Mouse (Mus musculus) MEL (cell line): Measurements from ENCODE around the gene Arf6. TPM values are rescaled to one million over a fixed set of nuclear protein-coding genes. Genes with fewer than 3 reads are reported as not detected.

Experiments
- DNase-seq: peaks from one replicate; pipeline ENCODE4 v3.0.0; 2011; ENCODE audit warnings: low read depth, low spot score
- H3K27ac ChIP-seq: 2 replicates; pipeline ENCODE4 v1.5.1; 2012; ENCODE audit warnings: low read depth, mild to moderate bottlenecking, control low read depth, low read length, moderate library complexity; ENCODE audit not compliant: control insufficient read depth
- H3K27me3 ChIP-seq, 2 experiments: fragments of 150-350 bp in 1 of 2; sonication (generic) in 1 of 2; 2 replicates each; pipeline ENCODE4 v1.6.1; 2012; ENCODE audit warnings: low read length in 2 of 2, mild to moderate bottlenecking in 2 of 2, improper control_type of control experiment in 1 of 2, moderate library complexity in 1 of 2; ENCODE audit not compliant: insufficient read depth in 2 of 2, control insufficient read depth in 1 of 2
- H3K36me3 ChIP-seq, 2 experiments: 2 replicates each; pipeline ENCODE4 v1.6.1; 2012 to 2014; ENCODE audit warnings: low read length in 2 of 2, improper control_type of control experiment in 1 of 2, inconsistent platforms in 1 of 2, mild to moderate bottlenecking in 1 of 2; ENCODE audit not compliant: insufficient read depth in 2 of 2, control insufficient read depth in 1 of 2
- H3K4me1 ChIP-seq, 2 experiments: fragments of 150-350 bp in 1 of 2; sonication (generic) in 1 of 2; 2 replicates each; pipeline ENCODE4 v1.6.1; 2012; ENCODE audit warnings: low read length in 2 of 2, improper control_type of control experiment in 1 of 2, mild to moderate bottlenecking in 1 of 2; ENCODE audit not compliant: insufficient read depth in 2 of 2, control insufficient read depth in 1 of 2
- H3K4me3 ChIP-seq, 2 experiments: fragments of 150-350 bp in 1 of 2; sonication (generic) in 1 of 2; 2 replicates each; pipeline ENCODE4 v1.5.1; 2012; ENCODE audit warnings: low read depth in 2 of 2, low read length in 2 of 2, mild to moderate bottlenecking in 2 of 2, moderate library complexity in 2 of 2, control low read depth in 1 of 2, improper control_type of control experiment in 1 of 2; ENCODE audit not compliant: control insufficient read depth in 1 of 2, insufficient read depth in 1 of 2
- H3K79me2 ChIP-seq: 2 replicates; pipeline ENCODE4 v1.6.1; 2012; ENCODE audit warnings: mild to moderate bottlenecking, low read length, moderate library complexity; ENCODE audit not compliant: control insufficient read depth, poor library complexity, insufficient read depth
- H3K9ac ChIP-seq: 2 replicates; pipeline ENCODE4 v1.6.1; 2012; ENCODE audit warnings: low read depth, mild to moderate bottlenecking, control low read depth, low read length, moderate library complexity; ENCODE audit not compliant: control insufficient read depth, poor library complexity, severe bottlenecking
- H3K9me3 ChIP-seq: fragments of 150-350 bp; sonication (generic); replicated peaks from 2 replicates; pipeline ENCODE4 v1.6.1; 2012; ENCODE audit warnings: mild to moderate bottlenecking, low read length, improper control_type of control experiment, moderate library complexity; ENCODE audit not compliant: insufficient read depth
- BHLHE40 ChIP-seq: IDR thresholded peaks from 2 replicates; pipeline ENCODE4 v1.6.1; 2012; ENCODE audit warnings: low read depth, mild to moderate bottlenecking, inconsistent platforms, low read length, improper control_type of control experiment, borderline replicate concordance
- CHD1 ChIP-seq: IDR thresholded peaks from 2 replicates; pipeline ENCODE4 v1.6.1; 2012; ENCODE audit warnings: low read depth, mild to moderate bottlenecking, inconsistent platforms, low read length, improper control_type of control experiment
- CHD2 ChIP-seq: IDR thresholded peaks from 2 replicates; pipeline ENCODE4 v1.6.1; 2011; ENCODE audit warnings: low read length, improper control_type of control experiment
- CTCF ChIP-seq, 3 experiments: IDR thresholded peaks in 2 of 3; conservative IDR thresholded peaks in 1 of 3; 2 replicates each; pipeline ENCODE4 v1.5.1; 2011 to 2012; ENCODE audit warnings: low read length in 3 of 3, low read depth in 2 of 3, mild to moderate bottlenecking in 2 of 3, improper control_type of control experiment in 1 of 3, inconsistent platforms in 1 of 3, mixed read lengths in 1 of 3, moderate library complexity in 1 of 3; ENCODE audit not compliant: control insufficient read depth in 1 of 3, insufficient read depth in 1 of 3, poor library complexity in 1 of 3, severe bottlenecking in 1 of 3
- E2F4 ChIP-seq: IDR thresholded peaks from 2 replicates; pipeline ENCODE4 v1.6.1; 2011; ENCODE audit warnings: low read depth, low read length, improper control_type of control experiment, borderline replicate concordance
- ELF1 ChIP-seq: IDR thresholded peaks from 2 replicates; pipeline ENCODE4 v1.6.1; 2014; ENCODE audit warnings: low read depth, mild to moderate bottlenecking, inconsistent platforms, low read length, improper control_type of control experiment, moderate library complexity
- EP300 ChIP-seq, 2 experiments: IDR thresholded peaks; 2 replicates each; pipeline ENCODE4 v1.6.1; 2011; ENCODE audit warnings: improper control_type of control experiment in 2 of 2, low read length in 2 of 2, low read depth in 1 of 2, mild to moderate bottlenecking in 1 of 2
- ETS1 ChIP-seq: IDR thresholded peaks from 2 replicates; pipeline ENCODE4 v1.6.1; 2012; ENCODE audit warnings: low read depth, mild to moderate bottlenecking, inconsistent platforms, low read length, improper control_type of control experiment, moderate library complexity
- GABPA ChIP-seq: IDR thresholded peaks from 2 replicates; pipeline ENCODE4 v1.6.1; 2012; ENCODE audit warnings: low read depth, mild to moderate bottlenecking, inconsistent platforms, low read length, improper control_type of control experiment, moderate library complexity
- GATA1 ChIP-seq: IDR thresholded peaks from 2 replicates; pipeline ENCODE4 v1.6.1; 2011; ENCODE audit warnings: low read depth, low read length, improper control_type of control experiment
- HCFC1 ChIP-seq: IDR thresholded peaks from 2 replicates; pipeline ENCODE4 v1.6.1; 2012; ENCODE audit warnings: low read depth, mild to moderate bottlenecking, inconsistent platforms, low read length, improper control_type of control experiment, moderate library complexity
- JUND ChIP-seq: IDR thresholded peaks from 2 replicates; pipeline ENCODE4 v1.6.1; 2011; ENCODE audit warnings: low read depth, mild to moderate bottlenecking, improper control_type of control experiment, low read length
- KAT2A ChIP-seq: conservative IDR thresholded peaks from 2 replicates; pipeline ENCODE4 v1.6.1; 2012; ENCODE audit warnings: low read depth, low read length, improper control_type of control experiment, inconsistent platforms
- MAFK ChIP-seq: IDR thresholded peaks from 2 replicates; pipeline ENCODE4 v1.6.1; 2011; ENCODE audit warnings: low read depth, mild to moderate bottlenecking, low read length, improper control_type of control experiment, borderline replicate concordance
- MAX ChIP-seq: IDR thresholded peaks from 2 replicates; pipeline ENCODE4 v1.6.1; 2011; ENCODE audit warnings: low read length, improper control_type of control experiment
- MAZ ChIP-seq: IDR thresholded peaks from 2 replicates; pipeline ENCODE4 v1.6.1; 2012; ENCODE audit warnings: low read depth, mild to moderate bottlenecking, inconsistent platforms, low read length, improper control_type of control experiment
- MEF2A ChIP-seq: IDR thresholded peaks from 2 replicates; pipeline ENCODE4 v1.6.1; 2014; ENCODE audit warnings: low read depth, mild to moderate bottlenecking, inconsistent platforms, low read length, improper control_type of control experiment; ENCODE audit not compliant: poor library complexity, insufficient replicate concordance, severe bottlenecking; ENCODE audit errors: extremely low read depth
- MYB ChIP-seq: IDR thresholded peaks from 2 replicates; pipeline ENCODE4 v1.6.1; 2011; ENCODE audit warnings: mild to moderate bottlenecking, low read depth, low read length, improper control_type of control experiment
- MYC ChIP-seq: IDR thresholded peaks from 2 replicates; pipeline ENCODE4 v1.6.1; 2011; ENCODE audit warnings: low read depth, mild to moderate bottlenecking, low read length, improper control_type of control experiment, moderate library complexity
- NELFE ChIP-seq: IDR thresholded peaks from 2 replicates; pipeline ENCODE4 v1.6.1; 2011; ENCODE audit warnings: low read depth, low read length, improper control_type of control experiment
- NRF1 ChIP-seq: IDR thresholded peaks from 2 replicates; pipeline ENCODE4 v1.6.1; 2014; ENCODE audit warnings: low read depth, mild to moderate bottlenecking, inconsistent platforms, low read length, improper control_type of control experiment, moderate library complexity; ENCODE audit not compliant: poor library complexity, insufficient read depth, severe bottlenecking
- POLR2A ChIP-seq, 2 experiments: IDR thresholded peaks; 2 replicates each; pipeline ENCODE4 v1.6.1; 2011 to 2012; ENCODE audit warnings: low read length in 2 of 2, mild to moderate bottlenecking in 2 of 2, control low read depth in 1 of 2, improper control_type of control experiment in 1 of 2, low read depth in 1 of 2, moderate library complexity in 1 of 2; ENCODE audit not compliant: control insufficient read depth in 1 of 2, insufficient read depth in 1 of 2, poor library complexity in 1 of 2
- POLR2AphosphoS2 ChIP-seq: IDR thresholded peaks from 2 replicates; pipeline ENCODE4 v1.6.1; 2011; ENCODE audit warnings: low read length, improper control_type of control experiment
- POLR2AphosphoS5 ChIP-seq: IDR thresholded peaks from 2 replicates; pipeline ENCODE4 v1.6.1; 2012; ENCODE audit warnings: low read depth, borderline replicate concordance, mild to moderate bottlenecking, inconsistent platforms, low read length, moderate library complexity, mixed read lengths
- SIN3A ChIP-seq: IDR thresholded peaks from 2 replicates; pipeline ENCODE4 v1.6.1; 2012; ENCODE audit warnings: low read length, improper control_type of control experiment, inconsistent platforms
- SMC3 ChIP-seq: IDR thresholded peaks from 2 replicates; pipeline ENCODE4 v1.6.1; 2011; ENCODE audit warnings: low read depth, low read length, improper control_type of control experiment
- TAL1 ChIP-seq: IDR thresholded peaks from 2 replicates; pipeline ENCODE4 v1.6.1; 2012; ENCODE audit warnings: mild to moderate bottlenecking, inconsistent platforms, low read length, moderate library complexity, mixed read lengths
- TCF12 ChIP-seq: IDR thresholded peaks from 2 replicates; pipeline ENCODE4 v1.6.1; 2014; ENCODE audit warnings: low read depth, mild to moderate bottlenecking, inconsistent platforms, low read length, improper control_type of control experiment, moderate library complexity
- UBTF ChIP-seq: IDR thresholded peaks from 2 replicates; pipeline ENCODE4 v1.6.1; 2012; ENCODE audit warnings: low read depth, mild to moderate bottlenecking, inconsistent platforms, low read length, improper control_type of control experiment, moderate library complexity, borderline replicate concordance; ENCODE audit not compliant: insufficient read depth
- USF1 ChIP-seq: IDR thresholded peaks from 2 replicates; pipeline ENCODE4 v1.6.1; 2014; ENCODE audit warnings: low read depth, mild to moderate bottlenecking, inconsistent platforms, low read length, improper control_type of control experiment, moderate library complexity
- USF2 ChIP-seq, 2 experiments: IDR thresholded peaks; 2 replicates each; pipeline ENCODE4 v1.6.1; 2011 to 2012; ENCODE audit warnings: improper control_type of control experiment in 2 of 2, low read length in 2 of 2, borderline replicate concordance in 1 of 2, inconsistent platforms in 1 of 2, low read depth in 1 of 2, mild to moderate bottlenecking in 1 of 2; ENCODE audit not compliant: insufficient read depth in 1 of 2
- ZMIZ1 ChIP-seq: IDR thresholded peaks from 2 replicates; pipeline ENCODE4 v1.6.1; 2012; ENCODE audit warnings: low read depth, mild to moderate bottlenecking, inconsistent platforms, low read length, improper control_type of control experiment, moderate library complexity
- ZNF384 ChIP-seq: IDR thresholded peaks from 2 replicates; pipeline ENCODE4 v1.6.1; 2012; ENCODE audit warnings: low read depth, mild to moderate bottlenecking, inconsistent platforms, low read length, improper control_type of control experiment
- polyA plus RNA-seq, 2 experiments: library from polyadenylated mRNA; stranded (reverse) in 1 of 2; unstranded in 1 of 2; fragments of >175 nt in 1 of 2; fragments of >200 nt in 1 of 2; gene quantifications; 2 replicates each; pipeline versions ENCODE4 v1.2.1 to v1.2.4; 2012; ENCODE audit warnings: low replicate concordance in 2 of 2, low read depth in 1 of 2; ENCODE audit not compliant: insufficient read length in 2 of 2, insufficient read depth in 1 of 2, missing spikeins in 1 of 2
- total RNA-seq: library from RNA; depleted of rRNA; stranded (reverse); fragments of 300-350 nt; gene quantifications from 2 replicates; pipeline ENCODE4 v1.2.3, GENCODE M21; 2012; rRNA removed

The Arf6 gene
- total RNA-seq (132 and 140 TPM in 2 replicates), polyA plus RNA-seq (100 to 1,000 TPM; 181 to 192 TPM)

DNA sequence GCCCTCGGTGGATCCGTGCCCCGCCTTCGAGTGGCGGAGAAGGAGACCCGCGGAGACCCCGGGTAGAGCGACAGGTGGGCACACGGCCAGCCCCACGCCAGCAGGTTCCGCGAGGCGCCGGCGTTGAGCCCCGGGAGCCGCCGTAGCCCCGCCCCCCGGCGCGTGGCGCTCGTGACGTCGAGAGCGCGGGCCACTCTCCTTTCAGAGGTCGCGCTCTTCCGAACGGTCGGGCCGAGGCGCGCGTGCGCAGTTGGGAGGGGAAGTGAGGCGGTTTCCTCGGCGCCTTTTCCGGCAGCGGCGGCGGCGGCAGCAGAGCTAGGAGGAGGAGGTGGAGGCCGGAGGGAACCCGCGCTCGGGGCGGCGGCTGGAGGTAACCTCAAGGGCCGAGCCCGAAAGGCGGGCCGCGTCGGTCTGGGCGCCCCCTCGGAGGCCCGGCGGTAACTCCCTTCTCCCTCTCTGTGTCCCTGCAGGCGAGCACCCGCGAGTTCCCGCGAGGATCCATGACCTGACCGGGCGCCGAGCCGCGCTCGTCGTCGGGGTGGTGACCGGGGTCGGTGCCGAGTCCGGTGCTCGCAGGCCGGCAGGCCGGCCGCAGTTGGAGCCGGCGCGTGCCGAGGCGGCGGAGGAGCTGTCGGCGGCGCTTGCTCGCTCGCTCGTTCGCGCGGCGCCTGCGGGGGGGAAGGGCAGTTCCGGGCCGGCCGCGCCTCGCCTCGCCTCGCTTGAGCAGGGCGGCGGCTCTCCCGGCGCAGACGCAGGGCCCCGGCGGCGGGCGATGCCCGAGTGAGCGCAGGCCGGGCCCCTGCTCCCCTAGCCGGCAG lies at the start of gene Arf6, which contains the start of gene Gm9887:
TSS of gene Arf6 (plus strand) at position 297 of the 818 bp plus-strand sequence.
TSS of gene Gm9887 (minus strand) at position 605 of the 818 bp plus-strand sequence.
- H3K27ac ChIP-seq: peak within 1 kb of the TSS; percentile 98
- peaks cover 5 to 6% of the 10 kb centered on the region in 2 experiments for H3K4me1 ChIP-seq
- peak within 1 kb of the TSS; percentile 98 for H3K9ac ChIP-seq
- H3K27me3 ChIP-seq: no peaks in the 10 kb centered on the region
- H3K9me3 ChIP-seq: no peaks in the 10 kb centered on the region
- peaks cover 4 to 20% of the 10 kb centered on the region in 2 experiments; a peak in 3 of 4 replicates for H3K36me3 ChIP-seq
- H3K4me3 ChIP-seq: peak within 1 kb of the TSS; percentile 81 to 96
- DNase-seq: peak; percentile 97
- no peak for TF ChIP-seq GABPA
- no peak for TF ChIP-seq JUND
- no peak for TF ChIP-seq ZNF384
- no peak for TF ChIP-seq CTCF (IDR thresholded peaks at IDR 0.05 in 2 of 3, conservative IDR thresholded peaks at IDR 0.05 in 1 of 3; ENCODE audit: control insufficient read depth in 1 of 3, insufficient read depth in 1 of 3, low read depth in 2 of 3, low read length in 3 of 3, poor library complexity in 1 of 3, severe bottlenecking in 1 of 3)
- TF ChIP-seq SMC3: no peak
- 0 out of 2 replicates have a peak, but pooled peaks have one; percentile 48 for TF ChIP-seq POLR2AphosphoS2
- peak; percentile 60; the same call in 1 of the 2 replicates for TF ChIP-seq SIN3A
- peak; percentile 76 for TF ChIP-seq KAT2A
- TF ChIP-seq NELFE: peak; percentile 86
- TF ChIP-seq EP300 (IDR thresholded peaks at IDR 0.05; ENCODE audit: low read depth in 1 of 2, low read length in 2 of 2): no peak
- no peak for TF ChIP-seq MEF2A
- peak; percentile 27; the same call in 1 of the 2 replicates for TF ChIP-seq MYC
- TF ChIP-seq ELF1: peak; percentile 76
- TF ChIP-seq UBTF: 0 out of 2 replicates have a peak, but pooled peaks have one; percentile 77
- no peak for TF ChIP-seq TAL1
- TF ChIP-seq TCF12: peak; percentile 67
- TF ChIP-seq POLR2AphosphoS5: no peak
- TF ChIP-seq CHD1: no peak
- peak; percentile 87 for TF ChIP-seq NRF1
- peak; percentile 70 for TF ChIP-seq MAX
- TF ChIP-seq MAZ: peak; percentile 72; the same call in 1 of the 2 replicates
- TF ChIP-seq MAFK: no peak
- TF ChIP-seq POLR2A (IDR thresholded peaks at IDR 0.05; ENCODE audit: control insufficient read depth in 1 of 2, insufficient read depth in 1 of 2, low read depth in 1 of 2, low read length in 2 of 2, poor library complexity in 1 of 2): peak; percentile 65 to 83; a peak in 3 of 4 replicates
- TF ChIP-seq USF2 (IDR thresholded peaks at IDR 0.05; ENCODE audit: borderline replicate concordance in 1 of 2, insufficient read depth in 1 of 2, low read depth in 1 of 2, low read length in 2 of 2): no peak
- no peak for TF ChIP-seq CHD2
- peak; percentile 18; the same call in 1 of the 2 replicates for TF ChIP-seq BHLHE40
- TF ChIP-seq ETS1: peak; percentile 48; the same call in 1 of the 2 replicates
- TF ChIP-seq E2F4: peak; percentile 27; the same call in 1 of the 2 replicates
- TF ChIP-seq USF1: peak; percentile 76
- TF ChIP-seq HCFC1: peak; percentile 87
- TF ChIP-seq MYB: peak; percentile 61; the same call in 1 of the 2 replicates
- peak; percentile 94 for TF ChIP-seq ZMIZ1
- no peak for TF ChIP-seq GATA1
- peaks cover 39% of the 10 kb centered on the region for H3K79me2 ChIP-seq
